Mouse (Mus musculus): ENCODE results near the gene Pi4ka. TPM values are rescaled to one million over a fixed set of nuclear protein-coding genes. Genes with fewer than 3 reads are reported as not detected.
"Not testable (repeated sequence)": the region's sequence is repeated elsewhere in the genome, so short reads cannot be mapped to it uniquely, and the experiment has no call there.

Pi4ka gene
- polyA plus RNA-seq, 1 experiment from 2014 or later: 12.9 TPM

GRCm38 (mm10) chr16:17232794-17233701 lies 173.1 kb downstream of the Pi4ka start, which contains the start of gene Hic2:
TSS of gene Hic2 (plus strand) at chr16:17233572.
- Histone ChIP-seq H3K4me3 (replicated peaks) (peak within 1 kb of the TSS; percentile 92), H3K9me3 (replicated peaks) (no peaks in the 10 kb centered on the region), H3K9ac (peak within 1 kb of the TSS; percentile 92), H3K4me2 (peak within 1 kb of the TSS; percentile 98), H3K27me3 (peaks cover 10% of the 10 kb centered on the region; the same call in 1 of the 2 replicates), H3K27ac (peak within 1 kb of the TSS; percentile 77), H3K36me3 (no peaks in the 10 kb centered on the region), H3K4me1 (replicated peaks) (peaks cover 53% of the 10 kb centered on the region)
- DNase-seq (peak; percentile 91), ATAC-seq (ENCODE audit: low read depth) (peak; percentile 91)
- 3% methylated on average over 57 of the region's 59 CpGs for WGBS (ENCODE audit: insufficient replicate concordance)

DNA sequence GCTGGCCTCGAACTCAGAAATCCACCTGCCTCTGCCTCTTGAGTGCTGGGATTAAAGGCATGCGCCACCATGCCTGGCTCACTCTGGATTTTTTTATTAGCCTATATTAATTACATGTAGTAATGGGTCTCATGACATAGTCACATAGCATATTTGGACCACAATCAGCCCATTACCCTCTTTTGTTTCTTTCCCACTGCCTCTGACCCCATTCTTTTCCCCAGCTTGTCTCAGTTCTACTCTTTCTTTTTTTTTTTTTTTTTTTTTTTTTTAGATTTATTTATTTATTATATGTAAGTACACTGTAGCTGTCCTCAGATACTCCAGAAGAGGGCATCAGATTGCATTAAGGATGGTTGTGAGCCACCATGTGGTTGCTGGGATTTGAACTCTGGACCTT lies 174.6 kb downstream of the Pi4ka start:
- H3K9ac ChIP-seq; ATAC-seq (ENCODE audit: low read depth): not testable (repeated sequence)
- WGBS (ENCODE audit: insufficient replicate concordance): 72% methylated on average over 2 of the region's 2 CpGs

More for the DNA sequence above, 174.6 kb downstream of the Pi4ka start:
- H3K36me3 ChIP-seq; H3K4me3 ChIP-seq (replicated peaks); H3K27ac ChIP-seq; H3K4me2 ChIP-seq; H3K9me3 ChIP-seq (replicated peaks); DNase-seq: not testable (repeated sequence)
- Histone ChIP-seq H3K4me1 (replicated peaks) (peaks cover 38% of the 10 kb centered on the region), H3K27me3 (peaks cover 10% of the 10 kb centered on the region; the same call in 1 of the 2 replicates)

Other genes with a start within 250 kb of the Pi4ka start
- 247 and 282 TPM in 2 replicates for gene Ube2l3, start 203.7 kb downstream of the Pi4ka start, polyA plus RNA-seq (2015; fragmentation: Nextera tagmentation; extraction: Ambion mirVana)
- gene Rimbp3, start 197.7 kb downstream of the Pi4ka start, polyA plus RNA-seq (2015; fragmentation: Nextera tagmentation; extraction: Ambion mirVana): 0.12 and 0.14 TPM in 2 replicates
- gene Hic2, start 172.7 kb downstream of the Pi4ka start, polyA plus RNA-seq (2015; fragmentation: Nextera tagmentation; extraction: Ambion mirVana): 2.9 and 3.2 TPM in 2 replicates
- 2.8 and 3.2 TPM in 2 replicates for gene Tmem191c, start 130.2 kb downstream of the Pi4ka start, polyA plus RNA-seq (2015; fragmentation: Nextera tagmentation; extraction: Ambion mirVana)
- 124 and 143 TPM in 2 replicates for gene Serpind1, start 74.9 kb downstream of the Pi4ka start, polyA plus RNA-seq (2015; fragmentation: Nextera tagmentation; extraction: Ambion mirVana)
- 8.8 and 10.7 TPM in 2 replicates for gene Snap29, start 328 bp downstream of the Pi4ka start, polyA plus RNA-seq (2015; fragmentation: Nextera tagmentation; extraction: Ambion mirVana)
- 30.8 and 35.8 TPM in 2 replicates for gene Crkl, start 45.7 kb upstream of the Pi4ka start, polyA plus RNA-seq (2015; fragmentation: Nextera tagmentation; extraction: Ambion mirVana)
- 0.76 and 1.2 TPM in 2 replicates for gene Aifm3, start 83.3 kb upstream of the Pi4ka start, polyA plus RNA-seq (2015; fragmentation: Nextera tagmentation; extraction: Ambion mirVana)
- 22.6 and 24.0 TPM in 2 replicates for gene Lztr1, start 102.4 kb upstream of the Pi4ka start, polyA plus RNA-seq (2015; fragmentation: Nextera tagmentation; extraction: Ambion mirVana)
- gene Thap7, start 124.8 kb upstream of the Pi4ka start, polyA plus RNA-seq (2015; fragmentation: Nextera tagmentation; extraction: Ambion mirVana): 30.1 and 32.0 TPM in 2 replicates
- not detected in 2 replicates for gene Lrrc74b, start 154.9 kb upstream of the Pi4ka start, polyA plus RNA-seq (2015; fragmentation: Nextera tagmentation; extraction: Ambion mirVana)
- 0.09 TPM in 1 of 2 replicates, not detected in the other for gene P2rx6, start 155.6 kb upstream of the Pi4ka start, polyA plus RNA-seq (2015; fragmentation: Nextera tagmentation; extraction: Ambion mirVana)
- 1.3 and 1.8 TPM in 2 replicates for gene Slc7a4, start 176.9 kb upstream of the Pi4ka start, polyA plus RNA-seq (2015; fragmentation: Nextera tagmentation; extraction: Ambion mirVana)
- 16.7 and 22.5 TPM in 2 replicates for gene Smpd4, start 213.0 kb upstream of the Pi4ka start, polyA plus RNA-seq (2015; fragmentation: Nextera tagmentation; extraction: Ambion mirVana)
- gene Ccdc74a, start 240.2 kb upstream of the Pi4ka start, polyA plus RNA-seq (2015; fragmentation: Nextera tagmentation; extraction: Ambion mirVana): 1.6 and 2.3 TPM in 2 replicates